Mouse (Mus musculus): ENCODE measurements around the gene Gm21958. TPM values are rescaled to one million over a fixed set of nuclear protein-coding genes. Genes with fewer than 3 reads are reported as not detected.
A peak's percentile ranks its signal among the peaks of the same experiment; 100 is the strongest.

Gm21958 gene
- total RNA-seq, 2 experiments from 2014 or later, result not detected

- peak overlapping the region; percentile 100 for H3K27ac ChIP-seq
- DNase-seq (ENCODE audit: extremely low spot score in 1 of 2, low spot score in 2 of 2), result no peak
- intact Hi-C loops (cut with DNase I), result loop anchor here (5.0 kb wide), 1 partner anchor 326 kb away; no protein-coding TSS in a partner anchor
- no peak for TF ChIP-seq CTCF (IDR thresholded peaks at IDR 0.05)
- H3K4me3 ChIP-seq, result peak overlapping the region; percentile 99
These were observed 22.2 kb upstream of the Gm21958 start for GRCm38 (mm10) chr3:54736101-54736927.

GRCm38 (mm10) chr3:54735247-54736046, 21.3 kb upstream of the Gm21958 start, which contains the start of the genes Exosc8 and Alg5:
Exosc8 (minus strand) TSS chr3:54735393.
Alg5 (plus strand) TSS chr3:54735539.
- TF ChIP-seq CTCF (IDR thresholded peaks at IDR 0.05), result peak; percentile 84
- peak within 1 kb of the TSS; percentile 99 for H3K4me3 ChIP-seq
- intact Hi-C loops (cut with DNase I), result loop anchor here (1.0 to 5.0 kb wide), 5 partner anchors 21 to 327 kb away; partner anchors contain the start of gene Rfxap
- H3K27ac ChIP-seq, result peak within 1 kb of the TSS; percentile 100
- peak; percentile 87 to 97 for DNase-seq (ENCODE audit: extremely low spot score in 1 of 2, low spot score in 2 of 2)

- Histone ChIP-seq H3K27ac (peak overlapping the region; percentile 100), H3K4me3 (peak overlapping the region; percentile 99)
- peak; percentile 91 to 95 for DNase-seq (ENCODE audit: extremely low spot score in 1 of 2, low spot score in 2 of 2)
- intact Hi-C loops (cut with DNase I), result loop anchor here (1.0 to 5.0 kb wide), 5 partner anchors 22 to 328 kb away; partner anchors contain the start of gene Rfxap
- TF ChIP-seq CTCF (IDR thresholded peaks at IDR 0.05), result no peak
These were observed 20.5 kb upstream of the Gm21958 start for GRCm38 (mm10) chr3:54734411-54735246.

DNA sequence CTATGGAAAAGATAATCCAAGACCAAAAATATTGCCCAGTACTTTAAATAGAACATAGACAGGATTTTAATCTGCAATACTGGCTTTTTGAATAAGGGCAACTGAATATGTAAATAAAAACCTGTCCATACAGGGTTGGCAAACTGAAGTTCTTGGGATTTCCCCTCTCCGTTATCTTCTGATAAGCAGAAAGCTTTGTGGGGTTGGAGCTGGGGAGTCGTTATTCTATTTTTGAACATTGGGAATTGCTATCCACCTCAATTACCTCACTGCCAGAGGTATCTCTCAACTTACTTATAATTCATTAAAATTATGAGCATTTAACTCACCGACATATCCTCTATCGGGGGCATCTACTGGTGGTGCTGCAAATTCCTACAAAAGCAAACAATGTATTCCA, 18.2 kb upstream of the Gm21958 start:
- intact Hi-C loops (cut with DNase I), result no loop called here
- Histone ChIP-seq H3K4me3 (no peak overlapping the region), H3K27ac (no peak overlapping the region)
- DNase-seq (ENCODE audit: extremely low spot score in 1 of 2, low spot score in 2 of 2), result no peak
- TF ChIP-seq CTCF (IDR thresholded peaks at IDR 0.05), result no peak

- no peak for DNase-seq (ENCODE audit: extremely low spot score in 1 of 2, low spot score in 2 of 2)
- no peak overlapping the region for H3K4me3 ChIP-seq
- TF ChIP-seq CTCF (IDR thresholded peaks at IDR 0.05), result no peak
- H3K27ac ChIP-seq, result no peak overlapping the region
- intact Hi-C loops (cut with DNase I), result no loop called here
These were observed 17.5 kb upstream of the Gm21958 start for GRCm38 (mm10) chr3:54731626-54732150.

- intact Hi-C loops (cut with DNase I), result no loop called here
These were observed 13.9 kb upstream of the Gm21958 start for GRCm38 (mm10) chr3:54728100-54728499.

DNA sequence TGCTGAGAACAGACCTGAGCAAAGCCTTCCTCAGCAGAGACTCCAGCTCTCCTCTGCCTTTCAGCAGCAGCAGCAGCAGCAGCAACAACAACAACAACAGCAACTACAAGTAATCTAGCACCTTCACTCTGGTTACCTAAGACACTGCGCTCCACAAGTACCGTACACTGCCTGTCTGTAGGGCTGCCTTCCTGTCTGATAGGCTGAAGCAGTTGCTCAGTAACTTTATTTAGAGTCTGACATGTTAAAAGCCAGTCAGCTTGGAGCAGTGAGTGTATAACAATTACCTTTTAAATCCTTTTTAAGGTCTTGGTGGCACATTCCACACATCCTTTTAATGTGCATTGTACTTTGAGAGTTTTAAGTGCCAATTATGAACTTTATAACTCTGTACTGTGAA, 13.4 kb upstream of the Gm21958 start:
- intact Hi-C loops (cut with DNase I), result no loop called here
- H3K27ac ChIP-seq, result no peak overlapping the region
- no peak for TF ChIP-seq CTCF (IDR thresholded peaks at IDR 0.05)
- no peak overlapping the region for H3K4me3 ChIP-seq
- DNase-seq (ENCODE audit: extremely low spot score in 1 of 2, low spot score in 2 of 2), result no peak

More at GRCm38 (mm10) chr3:54728100-54728499, 13.9 kb upstream of the Gm21958 start:
- no peak for DNase-seq (ENCODE audit: extremely low spot score in 1 of 2, low spot score in 2 of 2)
- Histone ChIP-seq H3K4me3 (no peak overlapping the region), H3K27ac (no peak overlapping the region)
- TF ChIP-seq CTCF (IDR thresholded peaks at IDR 0.05), result no peak

DNA sequence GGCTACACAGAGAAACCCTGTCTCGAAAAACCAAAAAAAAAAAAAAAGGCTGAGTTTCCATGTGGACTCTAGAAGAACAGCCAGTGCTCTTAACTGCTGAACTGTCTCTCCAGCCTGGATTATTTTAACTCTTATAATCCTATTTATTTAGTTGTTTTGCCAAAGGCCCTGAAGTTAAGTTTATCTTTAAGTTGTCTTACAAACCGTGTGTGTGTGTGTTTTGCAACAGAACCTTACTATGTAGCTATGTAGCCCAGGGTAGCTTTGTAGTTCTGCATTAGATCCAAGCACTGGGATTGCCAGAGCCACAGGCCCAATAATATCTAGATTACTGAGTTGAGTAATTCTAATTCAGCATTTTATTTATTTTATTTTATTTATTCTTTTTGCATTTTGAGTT, 11.2 kb upstream of the Gm21958 start:
- no peak for DNase-seq (ENCODE audit: extremely low spot score in 1 of 2, low spot score in 2 of 2)
- no peak for TF ChIP-seq CTCF (IDR thresholded peaks at IDR 0.05)
- no peak overlapping the region for H3K27ac ChIP-seq
- H3K4me3 ChIP-seq, result no peak overlapping the region
- intact Hi-C loops (cut with DNase I), result no loop called here

GRCm38 (mm10) chr3:54723741-54724500, 9.8 kb upstream of the Gm21958 start:
- H3K4me3 ChIP-seq, result no peak overlapping the region
- intact Hi-C loops (cut with DNase I), result no loop called here
- no peak for DNase-seq (ENCODE audit: extremely low spot score in 1 of 2, low spot score in 2 of 2)
- TF ChIP-seq CTCF (IDR thresholded peaks at IDR 0.05), result no peak
- H3K27ac ChIP-seq, result no peak overlapping the region

DNA sequence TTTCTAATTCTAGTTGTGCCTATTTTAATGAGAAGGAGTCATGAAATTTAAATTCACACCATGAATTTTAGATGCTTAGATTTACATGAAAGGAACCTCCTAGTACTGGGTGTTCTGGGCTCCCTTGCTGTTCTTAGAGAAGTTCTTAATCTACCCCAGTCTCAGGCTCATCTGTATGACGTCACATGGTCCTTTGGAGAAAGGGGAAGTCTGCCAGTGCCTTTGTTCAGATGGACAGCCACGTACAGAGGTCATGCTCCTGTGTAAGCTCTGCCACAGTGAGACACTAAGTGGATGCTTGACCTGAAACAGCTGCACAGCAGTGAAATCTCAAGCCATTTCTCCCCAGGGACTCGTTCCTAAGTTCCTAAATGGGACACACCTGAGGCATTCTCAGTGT, 4.8 kb upstream of the Gm21958 start:
- Histone ChIP-seq H3K27ac (no peak overlapping the region), H3K4me3 (no peak overlapping the region)
- no peak for TF ChIP-seq CTCF (IDR thresholded peaks at IDR 0.05)
- intact Hi-C loops (cut with DNase I), result no loop called here
- no peak for DNase-seq (ENCODE audit: extremely low spot score in 1 of 2, low spot score in 2 of 2)

Measured in left cerebral cortex, adult 2 months (tissue).